Mouse (Mus musculus) neural tube, embryonic 12.5 days (tissue): ENCODE measurements at regions not wholly inside any gene's neighbourhood (a gene's known extent, or its start where the extent isn't known, plus 50 kb on each side); places are given as distances from the start of the nearest gene placed in this dataset.

ENCODE experiments used
- ATAC-seq: fragments of 200-750 bp; cut with Nextera tagmentation; 2 replicates; pipeline ENCODE4 v1.8.0; 2017; ENCODE audit warnings: low read depth, mild to moderate bottlenecking, moderate TSS enrichment, moderate library complexity; ENCODE audit not compliant: low FRiP score
- H3K27ac ChIP-seq: fragments of 300-500 bp; sonication (generic); 2 replicates; pipeline ENCODE4 v1.5.1; 2016
- H3K27me3 ChIP-seq: fragments of 300-500 bp; sonication (generic); replicated peaks from 2 replicates; pipeline ENCODE4 v1.6.1; 2016; ENCODE audit warnings: mild to moderate bottlenecking
- H3K36me3 ChIP-seq: fragments of 300-500 bp; sonication (generic); 2 replicates; pipeline ENCODE4 v1.6.1; 2016; ENCODE audit warnings: mild to moderate bottlenecking
- H3K4me1 ChIP-seq: fragments of 300-500 bp; sonication (generic); 2 replicates; pipeline ENCODE4 v1.6.1; 2016
- H3K4me2 ChIP-seq: fragments of 300-500 bp; sonication (generic); replicated peaks from 2 replicates; pipeline ENCODE4 v1.6.1; 2016; ENCODE audit warnings: mild to moderate bottlenecking
- H3K4me3 ChIP-seq: fragments of 300-500 bp; sonication (generic); 2 replicates; pipeline ENCODE4 v1.5.1; 2016
- H3K9ac ChIP-seq: fragments of 300-500 bp; sonication (generic); 2 replicates; pipeline ENCODE4 v1.6.1; 2016; ENCODE audit warnings: mild to moderate bottlenecking
- H3K9me3 ChIP-seq: fragments of 300-500 bp; sonication (generic); 2 replicates; pipeline ENCODE4 v1.6.1; 2016; ENCODE audit warnings: mild to moderate bottlenecking
- WGBS: fragments of 180-500 bp; shearing (Covaris S2); methylation state at CpG from one replicate; pipeline ENCODE4 v1.1.7; 2016; 5-methylcytosine and 5-hydroxymethylcytosine counted together

GRCm38 (mm10) chr6:81673316-81673715, 250.2 kb upstream of the Gcfc2 start:
- no peak for ATAC-seq
- Histone ChIP-seq H3K27me3 (no peaks in the 10 kb centered on the region), H3K9ac (no peak overlapping the region), H3K4me2 (no peak overlapping the region), H3K4me3 (no peak overlapping the region), H3K4me1 (no peaks in the 10 kb centered on the region), H3K27ac (no peak overlapping the region), H3K36me3 (no peaks in the 10 kb centered on the region), H3K9me3 (no peaks in the 10 kb centered on the region)
- 74% methylated on average over 2 of the region's 2 CpGs for WGBS

DNA sequence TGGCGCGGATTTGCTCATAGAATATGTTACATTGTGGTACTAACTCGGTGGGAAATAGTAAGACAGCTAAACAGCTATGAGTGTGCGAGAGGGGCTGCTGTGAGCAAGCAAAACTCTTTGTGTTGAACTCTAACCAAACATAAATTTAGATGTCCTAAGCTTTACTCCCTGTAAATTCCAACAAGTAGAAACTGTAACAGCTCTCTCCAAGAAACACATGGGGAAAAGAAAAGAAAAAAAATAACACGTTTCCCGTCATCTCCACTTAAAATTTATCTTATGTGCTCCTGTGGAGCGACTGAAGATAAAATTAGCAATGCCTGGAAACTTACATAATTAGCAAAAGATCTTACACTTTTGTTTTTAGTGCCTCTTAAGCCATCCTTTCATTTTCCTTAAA, 226.2 kb upstream of the Gcfc2 start:
- H3K4me1 ChIP-seq, result no peaks in the 10 kb centered on the region
- no peaks in the 10 kb centered on the region for H3K9me3 ChIP-seq
- H3K27me3 ChIP-seq, result no peaks in the 10 kb centered on the region
- ATAC-seq, result no peak
- no peaks in the 10 kb centered on the region for H3K36me3 ChIP-seq
- H3K4me2 ChIP-seq, result no peak overlapping the region
- WGBS, result 74% methylated on average over 7 of the region's 7 CpGs
- H3K27ac ChIP-seq, result no peak overlapping the region
- no peak overlapping the region for H3K9ac ChIP-seq
- no peak overlapping the region for H3K4me3 ChIP-seq

DNA sequence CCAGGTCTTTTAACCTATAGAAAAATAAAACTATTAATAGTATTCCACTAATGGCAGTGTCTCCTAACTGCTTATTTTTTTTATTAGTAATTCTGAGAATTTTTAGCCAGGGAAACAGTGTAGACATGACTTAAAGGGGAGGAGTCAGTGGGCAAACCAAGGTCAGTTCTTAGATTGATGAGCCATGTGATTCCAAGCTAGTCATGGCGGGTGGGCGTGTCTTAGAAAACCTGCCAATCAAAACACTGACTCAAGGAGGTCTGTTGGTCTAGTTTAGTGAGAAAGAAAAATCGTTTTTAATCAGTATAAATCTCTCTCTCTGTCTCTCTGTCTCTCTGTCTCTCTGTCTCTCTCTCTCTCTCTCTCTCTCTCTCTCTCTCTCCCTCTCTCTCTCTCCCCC, 225.3 kb upstream of the Gcfc2 start:
- Histone ChIP-seq H3K9me3 (no peaks in the 10 kb centered on the region), H3K36me3 (no peaks in the 10 kb centered on the region), H3K4me2 (no peak overlapping the region), H3K27ac (no peak overlapping the region), H3K9ac (no peak overlapping the region), H3K4me1 (no peaks in the 10 kb centered on the region), H3K27me3 (no peaks in the 10 kb centered on the region), H3K4me3 (no peak overlapping the region)
- 83% methylated on average over 3 of the region's 3 CpGs for WGBS
- ATAC-seq, result no peak

- Histone ChIP-seq H3K9ac (no peak overlapping the region), H3K27me3 (no peaks in the 10 kb centered on the region), H3K4me2 (no peak overlapping the region), H3K4me1 (no peaks in the 10 kb centered on the region), H3K9me3 (no peaks in the 10 kb centered on the region), H3K36me3 (no peaks in the 10 kb centered on the region), H3K4me3 (no peak overlapping the region), H3K27ac (no peak overlapping the region)
- ATAC-seq, result no peak
- WGBS, result 59% methylated on average over 3 of the region's 3 CpGs
Observed at GRCm38 (mm10) chr6:81714867-81715266, 208.6 kb upstream of the Gcfc2 start.

DNA sequence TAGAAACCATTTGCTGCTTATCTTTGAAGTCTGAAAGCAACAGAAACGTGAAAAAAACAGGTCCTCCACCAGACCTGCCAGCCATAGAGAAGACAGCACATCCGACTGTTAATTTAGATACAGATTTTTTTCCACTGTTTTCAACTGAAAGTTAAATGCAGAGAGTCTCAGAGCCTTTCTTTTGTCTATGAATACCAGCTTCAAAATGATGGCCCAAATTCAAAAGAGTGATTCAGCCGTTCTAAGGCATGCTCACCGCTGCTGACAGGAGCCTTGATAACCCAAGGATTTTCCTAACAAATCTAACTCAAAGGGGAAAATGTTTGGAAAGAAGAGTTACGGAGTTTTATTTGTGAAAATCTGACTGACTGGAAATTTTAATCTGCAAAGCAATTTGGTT, 207.1 kb upstream of the Gcfc2 start:
- Histone ChIP-seq H3K9ac (no peak overlapping the region), H3K9me3 (no peaks in the 10 kb centered on the region), H3K27ac (no peak overlapping the region), H3K4me2 (no peak overlapping the region), H3K4me1 (no peaks in the 10 kb centered on the region), H3K36me3 (no peaks in the 10 kb centered on the region), H3K27me3 (no peaks in the 10 kb centered on the region), H3K4me3 (no peak overlapping the region)
- ATAC-seq, result no peak
- WGBS, result 83% methylated on average over 5 of the region's 5 CpGs

DNA sequence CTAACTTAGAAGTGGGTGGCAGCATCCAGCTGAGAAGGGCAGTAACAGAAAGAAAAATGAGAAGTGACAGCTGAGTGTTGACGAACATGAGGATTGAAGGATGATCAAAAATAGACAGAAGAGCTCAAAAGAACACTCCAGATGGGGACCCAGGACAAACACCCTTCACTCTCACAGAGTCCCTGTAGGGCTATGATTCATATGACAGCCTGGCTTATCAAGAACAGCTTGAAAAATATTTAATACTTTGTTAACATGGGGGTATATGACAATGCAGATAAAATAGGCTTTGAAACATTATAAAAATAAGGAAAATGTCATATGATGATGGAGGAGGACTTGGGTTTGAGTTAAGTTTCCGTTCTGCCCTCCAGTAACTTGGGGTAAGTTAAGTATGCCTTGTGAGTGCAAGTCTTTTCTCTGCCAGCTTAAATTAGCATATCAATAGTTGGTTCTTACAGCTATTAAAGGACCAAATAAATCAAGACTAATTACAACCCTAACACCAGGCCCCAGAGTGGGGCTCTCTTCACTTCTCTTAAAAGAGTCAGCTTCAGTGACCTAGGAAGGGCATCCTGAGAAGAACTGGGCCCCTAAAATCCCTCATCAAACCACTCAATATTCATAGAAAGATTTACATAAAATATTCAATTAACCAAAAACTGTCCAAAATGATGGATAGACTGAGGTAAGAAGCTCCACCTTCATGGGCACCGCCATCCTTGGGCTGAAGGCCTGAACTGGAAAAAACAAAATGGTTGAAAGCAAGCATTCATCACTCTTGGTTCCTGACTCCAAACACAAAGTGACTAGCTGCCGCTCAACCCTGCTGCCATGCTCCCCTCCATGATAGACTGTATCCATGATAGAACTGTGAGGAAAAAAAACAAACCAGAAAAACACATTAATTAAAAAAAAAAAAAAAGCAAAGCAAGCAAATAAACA, 198.6 kb upstream of the Gcfc2 start:
- Histone ChIP-seq H3K27me3 (no peaks in the 10 kb centered on the region), H3K4me3 (no peak overlapping the region), H3K9me3 (no peaks in the 10 kb centered on the region), H3K36me3 (no peaks in the 10 kb centered on the region), H3K9ac (no peak overlapping the region), H3K4me1 (no peaks in the 10 kb centered on the region), H3K4me2 (no peak overlapping the region), H3K27ac (no peak overlapping the region)
- peak; percentile 75 for ATAC-seq
- WGBS, result 31% methylated on average over 4 of the region's 4 CpGs

GRCm38 (mm10) chr6:81731631-81732030, 191.8 kb upstream of the Gcfc2 start:
- Histone ChIP-seq H3K4me3 (no peak overlapping the region), H3K9ac (no peak overlapping the region), H3K36me3 (no peaks in the 10 kb centered on the region), H3K27me3 (no peaks in the 10 kb centered on the region), H3K4me2 (no peak overlapping the region), H3K27ac (no peak overlapping the region), H3K9me3 (no peaks in the 10 kb centered on the region), H3K4me1 (no peaks in the 10 kb centered on the region)
- 85% methylated on average over 5 of the region's 5 CpGs for WGBS
- ATAC-seq, result no peak

GRCm38 (mm10) chr6:81733527-81733926, 189.9 kb upstream of the Gcfc2 start:
- H3K4me2 ChIP-seq, result no peak overlapping the region
- no peaks in the 10 kb centered on the region for H3K4me1 ChIP-seq
- H3K9ac ChIP-seq, result no peak overlapping the region
- 81% methylated on average over 3 of the region's 3 CpGs for WGBS
- H3K4me3 ChIP-seq, result no peak overlapping the region
- no peaks in the 10 kb centered on the region for H3K27me3 ChIP-seq
- no peak overlapping the region for H3K27ac ChIP-seq
- H3K36me3 ChIP-seq, result no peaks in the 10 kb centered on the region
- no peak for ATAC-seq
- no peaks in the 10 kb centered on the region for H3K9me3 ChIP-seq

- Histone ChIP-seq H3K4me1 (no peaks in the 10 kb centered on the region), H3K27me3 (no peaks in the 10 kb centered on the region), H3K4me2 (no peak overlapping the region), H3K9ac (no peak overlapping the region), H3K36me3 (no peaks in the 10 kb centered on the region), H3K27ac (no peak overlapping the region), H3K4me3 (no peak overlapping the region), H3K9me3 (no peaks in the 10 kb centered on the region)
- ATAC-seq, result no peak
- WGBS, result 88% methylated on average over 5 of the region's 5 CpGs
Observed at GRCm38 (mm10) chr6:81738466-81738865, 185.0 kb upstream of the Gcfc2 start.

- H3K36me3 ChIP-seq, result no peaks in the 10 kb centered on the region
- H3K27me3 ChIP-seq, result no peaks in the 10 kb centered on the region
Observed at GRCm38 (mm10) chr6:81749681-81750080, 173.8 kb upstream of the Gcfc2 start.

DNA sequence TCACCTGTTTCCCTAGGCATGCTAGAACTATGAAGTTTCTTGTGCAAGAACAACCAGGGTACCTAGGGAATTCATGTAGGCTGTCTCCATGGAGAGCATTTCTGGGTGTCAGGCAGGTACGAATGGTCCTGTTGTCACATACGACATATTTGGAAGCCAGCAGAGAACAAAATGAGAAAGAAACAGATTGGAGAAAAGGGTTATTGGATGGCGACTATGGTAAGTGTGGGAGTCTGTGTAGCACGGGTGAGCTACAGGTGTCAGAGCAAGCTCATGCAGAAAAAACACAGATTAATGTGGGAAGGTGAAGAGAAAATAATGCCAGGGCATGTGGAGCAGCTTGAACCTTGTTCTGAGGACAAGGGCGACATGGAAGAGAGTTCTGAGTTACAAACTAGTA, 171.8 kb upstream of the Gcfc2 start:
- Histone ChIP-seq H3K27ac (no peak overlapping the region), H3K9ac (no peak overlapping the region), H3K4me1 (no peaks in the 10 kb centered on the region), H3K27me3 (no peaks in the 10 kb centered on the region), H3K4me3 (no peak overlapping the region), H3K9me3 (no peaks in the 10 kb centered on the region), H3K36me3 (no peaks in the 10 kb centered on the region), H3K4me2 (no peak overlapping the region)
- 93% methylated on average over 5 of the region's 5 CpGs for WGBS
- no peak for ATAC-seq

More at GRCm38 (mm10) chr6:81749681-81750080, 173.8 kb upstream of the Gcfc2 start:
- no peak overlapping the region for H3K27ac ChIP-seq
- H3K9me3 ChIP-seq, result no peaks in the 10 kb centered on the region
- H3K4me1 ChIP-seq, result no peaks in the 10 kb centered on the region
- 63% methylated on average over 3 of the region's 3 CpGs for WGBS
- no peak overlapping the region for H3K4me3 ChIP-seq
- H3K4me2 ChIP-seq, result no peak overlapping the region
- H3K9ac ChIP-seq, result no peak overlapping the region
- ATAC-seq, result 0 out of 2 replicates have a peak, but pooled peaks have one; percentile 44

DNA sequence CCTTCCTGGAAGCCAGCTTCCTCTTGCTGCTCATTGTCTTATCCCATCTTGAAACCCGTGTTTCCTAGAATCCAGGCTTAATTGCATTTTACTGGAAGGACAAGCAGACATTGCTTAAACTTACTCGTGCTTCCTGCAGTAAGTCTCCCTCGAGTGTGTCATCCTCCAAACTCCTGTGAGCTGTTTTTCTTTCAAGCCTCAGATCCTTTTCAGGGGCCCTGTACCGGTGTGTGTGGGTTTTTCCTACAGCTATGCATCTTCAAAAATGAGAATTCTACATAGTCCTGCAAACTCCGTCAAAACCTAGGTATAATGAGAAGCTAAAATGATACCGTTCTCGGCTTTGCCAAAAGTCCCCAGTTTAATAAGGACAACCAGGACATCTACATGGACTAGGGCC, 167.2 kb upstream of the Gcfc2 start:
- 85% methylated on average over 7 of the region's 7 CpGs for WGBS

GRCm38 (mm10) chr6:81758876-81759275, 164.6 kb upstream of the Gcfc2 start:
- no peak overlapping the region for H3K4me2 ChIP-seq
- ATAC-seq, result no peak
- H3K4me3 ChIP-seq, result no peak overlapping the region
- H3K9me3 ChIP-seq, result no peaks in the 10 kb centered on the region
- no peaks in the 10 kb centered on the region for H3K4me1 ChIP-seq
- no peaks in the 10 kb centered on the region for H3K27me3 ChIP-seq
- H3K27ac ChIP-seq, result no peak overlapping the region
- 93% methylated on average over 5 of the region's 5 CpGs for WGBS
- no peaks in the 10 kb centered on the region for H3K36me3 ChIP-seq
- H3K9ac ChIP-seq, result no peak overlapping the region

More for the DNA sequence above, 167.2 kb upstream of the Gcfc2 start:
- H3K36me3 ChIP-seq, result no peaks in the 10 kb centered on the region
- no peak overlapping the region for H3K4me2 ChIP-seq
- H3K9me3 ChIP-seq, result no peaks in the 10 kb centered on the region
- H3K4me3 ChIP-seq, result no peak overlapping the region
- H3K9ac ChIP-seq, result no peak overlapping the region
- ATAC-seq, result no peak
- no peaks in the 10 kb centered on the region for H3K27me3 ChIP-seq
- H3K4me1 ChIP-seq, result no peaks in the 10 kb centered on the region
- no peak overlapping the region for H3K27ac ChIP-seq
